Mouse (Mus musculus): ENCODE measurements around the gene Adgrf1.

DNA sequence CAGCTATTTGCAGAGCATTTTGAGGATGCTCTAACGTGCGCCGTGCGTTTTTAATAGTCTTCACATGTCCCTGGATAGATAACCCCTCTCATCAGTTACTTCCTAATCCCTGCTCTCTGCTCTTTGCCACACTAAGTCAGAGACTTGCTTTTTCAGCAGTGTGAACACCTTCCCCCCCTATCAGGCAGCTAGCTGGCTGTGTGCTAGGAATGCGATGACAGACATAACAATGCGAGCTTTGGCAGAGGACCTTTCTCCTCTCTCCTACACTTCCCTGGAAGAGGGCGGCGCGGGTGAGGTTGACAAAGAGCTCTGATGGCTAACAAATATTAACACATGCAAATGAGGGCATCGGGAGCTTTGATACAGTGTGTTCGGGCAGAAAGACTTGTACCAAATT is 92.2 kb downstream of the Adgrf1 start:
- TF ChIP-seq CTCF (IDR thresholded peaks at IDR 0.05; ENCODE audit: extremely low read depth, insufficient read length, insufficient replicate concordance, low read depth, low read length) (no peak), POLR2A (IDR thresholded peaks at IDR 0.05; ENCODE audit: low read depth, low read length) (no peak)
